Mouse (Mus musculus): ENCODE data around the gene Prss23. TPM values are rescaled to one million over a fixed set of nuclear protein-coding genes. Genes with fewer than 3 reads are reported as not detected.

Prss23 gene
- polyA plus RNA-seq, 1 experiment from 2014 or later, result 25.3 TPM

Other genes with a start within 250 kb of the Prss23 start
- 14.9 and 15.0 TPM in 2 replicates for gene Tmem135, start 123.0 kb downstream of the Prss23 start, polyA plus RNA-seq (2016; fragmentation: Nextera tagmentation; extraction: Ambion mirVana)
- 3.0 and 4.4 TPM in 2 replicates for gene Fzd4, start 122.8 kb downstream of the Prss23 start, polyA plus RNA-seq (2016; fragmentation: Nextera tagmentation; extraction: Ambion mirVana)
- gene Me3, start 105.2 kb upstream of the Prss23 start, polyA plus RNA-seq (2016; fragmentation: Nextera tagmentation; extraction: Ambion mirVana), result 1.4 and 3.3 TPM in 2 replicates